Mouse (Mus musculus): ENCODE results near the gene Pla2g4a. TPM values are rescaled to one million over a fixed set of nuclear protein-coding genes. Genes with fewer than 3 reads are reported as not detected.

The Pla2g4a gene
- polyA plus RNA-seq, 1 experiment from 2014 or later = 45.6 TPM

DNA sequence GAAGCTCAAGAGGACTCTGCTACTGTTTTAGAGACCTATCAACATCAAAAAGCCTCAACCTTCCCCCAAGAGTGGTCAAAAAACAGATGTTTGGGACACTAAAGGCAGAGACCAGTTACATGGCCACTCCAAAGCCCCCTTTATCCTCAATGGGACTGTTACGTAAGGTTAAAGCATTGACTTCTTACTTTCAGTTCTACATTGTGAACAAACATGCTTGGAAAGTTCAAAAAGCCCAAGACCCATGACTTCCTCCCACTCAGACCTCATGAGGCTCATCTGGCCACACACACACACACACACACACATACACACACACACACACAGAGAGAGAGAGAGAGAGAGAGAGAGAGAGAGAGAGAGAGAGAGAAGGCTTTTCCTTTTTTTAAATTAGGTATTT lies 130.0 kb downstream of the Pla2g4a start:
- Histone ChIP-seq H3K36me3 (ENCODE audit: control insufficient read depth, insufficient read depth, low read length) (no peaks in the 10 kb centered on the region), H3K9ac (ENCODE audit: low read length) (no peak overlapping the region), H3K4me3 (replicated peaks; ENCODE audit: low read length) (no peak overlapping the region), H3K4me2 (ENCODE audit: low read depth, low read length) (no peak overlapping the region), H3K27ac (ENCODE audit: low read length) (no peak overlapping the region), H3K27me3 (ENCODE audit: control insufficient read depth, insufficient read depth, low read length) (no peaks in the 10 kb centered on the region), H3K4me1 (ENCODE audit: control insufficient read depth, insufficient read depth, low read length) (no peaks in the 10 kb centered on the region), H3K9me3 (replicated peaks; ENCODE audit: control insufficient read depth, low read length) (0 out of 2 replicates have a peak, but pooled peaks cover 3% of the 10 kb centered on the region)
- no peak for ATAC-seq (ENCODE audit: insufficient read depth, low FRiP score)
- 93% methylated on average over 1 of the region's 1 CpGs for WGBS

DNA sequence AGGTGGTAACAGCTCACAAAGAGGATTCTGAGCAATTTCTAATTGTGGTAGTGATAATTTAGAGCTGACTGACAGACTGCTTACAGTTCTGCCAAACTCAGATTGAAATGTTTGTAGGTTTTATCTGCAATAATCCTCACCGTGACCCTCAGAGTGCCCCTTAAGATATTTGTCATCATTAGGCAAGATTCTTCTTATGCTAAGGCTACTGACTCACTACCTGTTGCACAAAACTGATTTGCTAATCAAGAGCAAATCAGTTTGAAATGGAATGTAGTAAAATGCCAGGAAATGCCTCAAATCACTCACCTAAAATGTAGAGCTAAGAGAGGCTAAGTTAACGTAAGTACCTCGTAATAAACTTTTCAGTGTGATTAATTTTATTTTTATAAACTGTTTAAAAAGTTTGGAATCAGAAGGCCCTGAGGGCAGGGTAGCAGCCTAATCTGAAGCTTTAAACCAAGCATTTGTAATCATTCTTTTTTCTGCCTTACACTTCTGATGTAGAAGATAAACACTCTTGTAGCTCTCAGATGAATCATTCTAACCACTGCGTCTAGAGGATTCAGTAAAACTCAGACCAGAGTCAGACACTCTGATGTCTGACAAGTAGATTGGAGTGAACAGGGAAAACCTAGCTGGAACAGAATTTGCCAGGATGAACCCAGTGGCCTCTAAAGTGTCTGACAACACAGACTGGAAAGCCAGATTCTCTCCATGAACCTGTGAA lies 147.3 kb downstream of the Pla2g4a start:
- Histone ChIP-seq H3K4me3 (replicated peaks; ENCODE audit: low read length) (no peak overlapping the region), H3K4me2 (ENCODE audit: low read depth, low read length) (no peak overlapping the region), H3K27me3 (ENCODE audit: control insufficient read depth, insufficient read depth, low read length) (no peaks in the 10 kb centered on the region; the same call in 1 of the 2 replicates), H3K4me1 (ENCODE audit: control insufficient read depth, insufficient read depth, low read length) (no peaks in the 10 kb centered on the region), H3K9me3 (replicated peaks; ENCODE audit: control insufficient read depth, low read length) (no peaks in the 10 kb centered on the region), H3K9ac (ENCODE audit: low read length) (no peak overlapping the region), H3K27ac (ENCODE audit: low read length) (no peak overlapping the region), H3K36me3 (ENCODE audit: control insufficient read depth, insufficient read depth, low read length) (no peaks in the 10 kb centered on the region)
- WGBS = 37% methylated on average over 4 of the region's 4 CpGs
- no peak for ATAC-seq (ENCODE audit: insufficient read depth, low FRiP score)

GRCm38 (mm10) chr1:149809527-149809926 lies 151.6 kb downstream of the Pla2g4a start:
- Histone ChIP-seq H3K9ac (ENCODE audit: low read length) (no peak overlapping the region), H3K27ac (ENCODE audit: low read length) (no peak overlapping the region), H3K9me3 (replicated peaks; ENCODE audit: control insufficient read depth, low read length) (no peaks in the 10 kb centered on the region), H3K4me1 (ENCODE audit: control insufficient read depth, insufficient read depth, low read length) (no peaks in the 10 kb centered on the region), H3K27me3 (ENCODE audit: control insufficient read depth, insufficient read depth, low read length) (no peaks in the 10 kb centered on the region), H3K4me2 (ENCODE audit: low read depth, low read length) (no peak overlapping the region), H3K36me3 (ENCODE audit: control insufficient read depth, insufficient read depth, low read length) (no peaks in the 10 kb centered on the region), H3K4me3 (replicated peaks; ENCODE audit: low read length) (no peak overlapping the region)
- ATAC-seq (ENCODE audit: insufficient read depth, low FRiP score) = no peak
- WGBS = 67% methylated on average over 1 of the region's 1 CpGs

Other genes with a start within 250 kb of the Pla2g4a start
- 0.30 and 0.46 TPM in 2 replicates for gene Ptgs2, start 138.7 kb upstream of the Pla2g4a start, polyA plus RNA-seq (2015; fragmentation: Nextera tagmentation; extraction: Ambion mirVana)